Mouse (Mus musculus) thymus, adult 18-20 months (tissue): ENCODE results near the gene Gm17361.
"Not testable (repeated sequence)": the region's sequence is repeated elsewhere in the genome, so short reads cannot be mapped to it uniquely, and the experiment has no call there.

Experiments used
- DNase-seq, 2 experiments: peaks; one replicate each; pipeline ENCODE4 v3.0.0; 2022; ENCODE audit warnings: mixed read lengths in 2 of 2

The Gm17361 gene

DNA sequence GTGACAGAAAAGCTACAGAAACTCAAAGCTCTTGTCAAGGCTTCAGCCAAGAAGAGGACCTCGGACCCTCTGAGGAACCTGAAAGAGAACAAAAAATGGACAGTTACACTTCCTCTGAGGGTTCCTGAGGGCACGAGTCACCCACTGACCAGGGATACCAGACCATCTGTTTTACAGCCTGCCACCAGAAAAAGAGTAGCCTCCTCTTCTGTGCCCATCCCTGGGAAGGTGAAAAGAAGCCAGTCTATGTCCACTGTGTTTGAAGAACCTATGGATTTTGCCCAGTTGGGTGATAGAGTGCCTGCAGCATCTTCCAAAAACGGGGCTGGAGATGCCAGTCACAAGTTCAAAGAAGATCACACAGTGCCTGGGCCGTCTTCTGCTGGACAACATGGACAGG, at the start of gene Gm17361:
TSS of gene Gm17361 (plus strand) at position 301 of the 400 bp plus-strand sequence.
- not testable (repeated sequence) for DNase-seq
